Mouse (Mus musculus) kidney, adult 8-10 months (tissue): ENCODE data around the gene Bdkrb1.

Experiments used
- DNase-seq, 2 experiments: peaks; one replicate each; pipeline ENCODE4 v3.0.0; 2022

Bdkrb1 gene

DNA sequence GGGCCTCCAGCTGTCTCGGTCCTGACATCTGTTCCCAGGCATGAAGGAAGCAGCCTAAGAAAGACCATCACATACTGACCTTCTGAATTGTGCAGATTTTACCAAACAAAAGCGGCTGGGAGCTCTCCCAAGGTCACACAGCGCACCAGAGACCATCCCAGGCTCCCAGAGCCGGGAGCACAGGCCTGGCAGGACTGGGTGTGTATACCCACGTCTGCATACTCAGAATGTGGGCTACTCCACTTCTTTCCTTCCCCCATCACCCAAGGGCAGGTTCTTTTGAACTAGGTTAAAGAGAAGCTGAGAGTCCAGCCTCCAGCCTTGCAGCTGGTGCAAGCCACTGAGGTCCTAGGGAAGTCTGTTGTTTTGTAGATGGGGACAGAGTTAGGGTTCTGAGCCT lies 3.8 kb upstream of the Bdkrb1 start:
- DNase-seq, result no peak

DNA sequence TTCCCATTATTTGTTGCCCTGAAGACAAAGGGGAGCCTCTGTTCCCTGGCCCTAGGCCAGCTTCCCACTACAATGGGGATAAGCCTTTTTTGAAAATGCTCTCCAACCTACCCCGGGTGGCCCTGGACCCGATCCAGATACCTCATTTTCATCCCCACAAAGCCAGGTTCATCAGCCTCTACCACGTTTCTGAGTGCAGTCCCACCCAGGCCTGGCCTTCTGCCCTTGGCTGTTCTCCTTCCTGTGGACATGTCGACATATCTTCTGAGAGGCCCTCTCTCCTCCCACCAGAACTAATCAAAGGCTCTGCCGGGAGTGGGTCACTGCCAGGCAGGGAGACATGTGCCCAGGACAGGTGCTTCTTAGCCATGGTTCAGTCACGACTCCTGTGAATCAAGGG lies 1.3 kb upstream of the Bdkrb1 start:
- no peak for DNase-seq

DNA sequence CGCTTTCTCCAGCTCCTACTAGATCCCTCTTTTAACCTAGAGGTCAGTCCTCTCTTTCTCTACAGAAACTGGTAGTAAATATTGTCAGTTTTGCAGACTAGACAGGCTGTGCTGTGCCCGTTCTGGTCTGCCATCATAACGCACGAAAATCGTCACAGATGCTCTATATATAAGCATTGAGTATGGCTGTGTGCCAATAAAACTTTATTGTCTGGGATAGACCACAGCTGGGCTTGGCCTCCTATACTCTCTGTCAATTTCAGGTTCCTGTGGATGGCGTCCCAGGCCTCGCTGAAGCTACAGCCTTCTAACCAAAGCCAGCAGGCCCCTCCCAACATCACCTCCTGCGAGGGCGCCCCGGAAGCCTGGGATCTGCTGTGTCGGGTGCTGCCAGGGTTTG lies 1.0 kb downstream of the Bdkrb1 start:
- no peak for DNase-seq

DNA sequence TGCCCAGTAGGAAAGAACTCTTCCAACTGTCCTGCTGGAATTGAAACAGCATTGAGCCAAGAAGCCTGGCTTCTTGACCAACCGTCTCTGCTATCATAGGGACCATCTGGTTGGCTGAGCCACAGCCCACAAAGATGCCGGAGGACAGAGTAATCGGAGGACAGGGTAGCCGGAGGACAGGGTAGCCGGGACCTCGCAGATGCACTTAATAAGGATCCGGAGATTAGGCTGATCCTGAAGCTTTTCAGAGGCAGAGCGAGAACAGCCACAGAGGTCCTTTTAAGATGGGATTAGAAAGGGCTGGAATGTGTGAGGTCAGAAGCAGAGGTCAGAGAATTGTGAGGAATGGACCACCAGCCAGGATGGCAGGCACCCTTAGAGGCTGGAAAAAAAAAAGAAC lies 2.3 kb downstream of the Bdkrb1 start:
- no peak for DNase-seq

DNA sequence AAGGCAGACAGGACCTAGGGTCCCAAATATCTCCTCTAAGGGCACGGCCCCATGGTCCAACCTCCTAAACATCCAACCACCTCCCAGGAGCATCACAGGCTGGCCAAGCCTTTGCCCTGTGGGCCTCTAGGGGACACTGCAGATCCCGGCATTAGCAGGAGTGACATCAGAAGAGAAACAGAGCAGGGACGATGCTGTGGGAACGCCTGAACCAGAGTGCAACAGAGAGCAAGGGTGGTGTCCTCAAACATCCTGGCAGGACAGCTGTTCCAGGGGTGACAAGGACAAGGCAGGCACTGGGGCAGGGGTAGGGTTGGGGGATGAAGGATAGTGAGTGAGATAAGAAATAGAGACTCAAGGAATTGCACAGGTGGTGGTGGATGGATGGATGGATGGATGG lies 4.0 kb downstream of the Bdkrb1 start:
- DNase-seq, result no peak

DNA sequence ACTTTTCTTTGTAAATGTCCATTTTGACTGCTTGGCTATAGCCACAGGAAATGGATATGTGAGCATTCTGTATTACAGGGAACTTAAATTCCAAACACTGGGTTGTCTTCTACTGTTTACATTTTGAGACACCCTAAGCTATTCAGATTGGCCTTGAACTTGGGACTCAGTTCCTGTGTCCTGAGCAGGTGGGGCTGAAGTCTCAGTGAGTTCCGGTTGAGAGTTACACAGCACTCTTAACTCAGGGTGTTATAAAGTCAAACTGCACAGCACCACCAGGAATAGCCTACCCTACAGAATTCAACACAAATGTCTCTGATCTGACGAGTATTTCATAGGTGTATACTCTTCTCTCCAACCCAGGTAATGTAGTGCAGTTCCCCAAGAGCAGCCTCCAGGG lies 8.2 kb downstream of the Bdkrb1 start:
- DNase-seq, result no peak

DNA sequence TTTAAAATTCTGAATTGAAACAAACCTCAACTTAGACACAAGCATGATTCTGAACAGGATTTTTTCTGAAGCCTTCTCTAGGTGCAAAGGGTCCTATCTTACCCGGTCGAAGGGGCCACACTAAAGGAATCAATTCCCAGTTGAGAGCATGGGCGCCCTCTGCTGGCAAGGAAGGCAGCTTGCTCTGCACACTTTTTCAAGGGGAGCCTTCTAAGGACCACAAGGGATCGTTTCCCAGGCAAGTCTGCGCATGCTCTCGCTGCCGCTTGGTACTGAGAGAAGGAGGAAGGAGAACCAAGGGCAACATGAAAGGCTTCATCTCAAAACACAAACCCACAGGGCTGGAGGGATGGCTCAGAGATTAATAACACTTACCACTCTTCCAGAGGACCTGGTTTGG lies 8.9 kb downstream of the Bdkrb1 start:
- peak; percentile 9 to 33 for DNase-seq

DNA sequence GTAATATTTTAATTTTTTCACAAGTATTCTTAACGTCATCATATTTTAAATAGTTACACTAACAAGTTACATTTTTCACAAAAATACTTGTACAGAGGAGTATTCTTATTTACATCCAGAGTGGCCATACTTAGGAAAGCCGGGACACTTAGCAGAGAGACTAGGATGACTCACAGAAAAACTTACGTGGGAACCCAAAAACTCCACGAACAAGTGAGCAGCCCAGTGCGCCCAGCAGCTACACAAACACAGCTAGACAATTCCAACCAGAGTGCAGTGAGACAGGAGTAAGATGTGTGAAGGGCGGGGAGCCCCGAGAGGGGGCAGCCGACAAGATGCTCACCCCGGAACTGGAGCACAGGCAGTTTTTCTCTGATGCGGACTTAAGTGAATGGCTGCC lies 10.7 kb downstream of the Bdkrb1 start:
- no peak for DNase-seq

DNA sequence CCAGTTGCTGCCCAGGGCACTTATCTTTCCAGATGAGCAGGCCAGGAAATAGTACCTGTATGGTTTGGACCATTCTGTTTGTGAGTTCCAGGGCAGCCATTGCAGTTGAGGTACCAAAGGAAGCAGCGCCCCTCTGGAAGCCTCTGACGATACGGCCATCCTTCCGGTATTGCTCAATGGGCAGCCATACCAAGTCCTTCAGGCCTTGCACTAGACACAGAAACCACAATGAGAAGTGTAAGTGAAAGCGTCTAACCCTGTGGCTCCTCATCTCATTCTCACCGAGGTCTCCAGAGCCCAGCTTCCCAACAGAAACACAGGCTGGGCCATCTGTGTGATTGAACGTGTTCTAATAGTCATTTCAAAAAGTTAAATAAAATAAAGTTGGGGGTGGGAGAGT lies 19.2 kb downstream of the Bdkrb1 start:
- DNase-seq, result no peak

DNA sequence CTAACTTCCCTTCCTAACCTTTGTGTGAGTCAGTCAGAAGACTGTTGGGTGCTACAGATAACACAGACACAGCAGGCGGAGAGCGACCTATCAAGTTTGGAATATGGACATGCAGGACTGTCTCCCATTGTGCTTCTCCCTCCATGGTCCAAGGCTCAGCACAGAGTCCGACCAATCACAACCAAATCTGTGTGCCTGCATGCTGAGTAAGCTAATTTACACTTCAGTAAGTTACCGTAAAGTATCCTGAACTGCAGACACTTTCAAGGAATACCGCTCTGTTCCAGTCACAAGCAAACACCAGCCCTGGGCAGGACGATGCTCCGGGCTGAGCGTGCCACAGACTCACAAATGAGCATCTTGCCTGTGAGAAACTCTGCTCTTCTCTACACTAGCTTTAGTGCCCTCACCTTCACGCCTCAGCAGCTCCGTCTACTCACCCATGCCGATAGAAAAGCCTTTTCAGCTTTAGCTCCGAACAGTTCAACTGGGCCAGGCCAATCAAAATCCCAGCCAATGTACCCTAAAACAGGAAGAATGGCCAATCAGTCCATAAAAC lies 20.2 kb downstream of the Bdkrb1 start:
- DNase-seq, result no peak

DNA sequence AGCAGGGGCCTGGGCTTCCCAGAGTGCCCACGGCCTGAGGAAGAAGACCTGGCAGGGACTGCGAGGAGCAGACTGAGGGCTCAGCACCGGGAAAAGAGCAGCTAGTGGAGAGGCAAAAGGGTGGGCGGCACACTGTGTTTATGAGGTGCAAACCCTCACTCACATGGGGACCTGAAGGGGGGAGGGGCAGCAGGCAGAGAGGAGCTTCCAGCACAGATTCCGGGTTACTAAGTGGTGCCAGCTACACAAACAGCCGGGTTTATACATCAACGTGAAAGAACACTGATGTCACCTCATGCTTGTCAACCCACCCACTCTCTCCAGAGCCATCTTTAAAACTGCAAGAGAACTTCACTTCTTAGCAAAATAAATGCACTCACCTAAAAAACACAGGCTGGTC lies 22.9 kb downstream of the Bdkrb1 start:
- DNase-seq, result no peak

DNA sequence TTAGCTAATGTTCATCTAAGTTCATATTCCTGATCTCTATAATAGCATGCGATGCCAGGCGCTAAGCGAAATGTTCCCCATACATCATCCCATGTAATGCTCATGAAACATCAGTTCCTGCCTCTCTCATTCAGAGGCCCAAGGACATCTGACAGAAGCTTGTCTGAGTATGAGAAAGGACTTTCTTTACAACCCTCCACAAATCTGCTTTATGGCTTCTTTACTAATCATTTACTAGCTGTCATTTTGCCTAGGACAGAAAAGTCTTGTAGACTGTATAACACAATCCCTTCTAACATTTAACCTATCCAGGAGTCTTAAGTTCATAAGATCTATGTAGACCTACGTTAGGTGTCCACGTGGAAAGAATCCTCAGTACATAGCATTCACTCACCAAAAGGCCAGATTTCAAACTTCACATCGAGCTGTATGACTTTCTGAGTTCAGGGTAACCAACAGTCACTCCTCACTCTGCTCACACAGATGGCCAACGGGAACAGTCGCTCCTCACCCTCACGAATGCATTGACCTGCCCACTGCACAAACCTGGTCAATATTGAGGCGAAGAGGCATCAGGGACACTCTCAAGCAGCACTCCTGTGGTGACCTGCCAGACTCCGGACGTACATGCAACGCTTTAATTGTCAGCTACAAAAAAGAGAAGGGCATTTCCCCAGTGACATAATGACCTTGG lies 31.6 kb downstream of the Bdkrb1 start:
- DNase-seq, result no peak

DNA sequence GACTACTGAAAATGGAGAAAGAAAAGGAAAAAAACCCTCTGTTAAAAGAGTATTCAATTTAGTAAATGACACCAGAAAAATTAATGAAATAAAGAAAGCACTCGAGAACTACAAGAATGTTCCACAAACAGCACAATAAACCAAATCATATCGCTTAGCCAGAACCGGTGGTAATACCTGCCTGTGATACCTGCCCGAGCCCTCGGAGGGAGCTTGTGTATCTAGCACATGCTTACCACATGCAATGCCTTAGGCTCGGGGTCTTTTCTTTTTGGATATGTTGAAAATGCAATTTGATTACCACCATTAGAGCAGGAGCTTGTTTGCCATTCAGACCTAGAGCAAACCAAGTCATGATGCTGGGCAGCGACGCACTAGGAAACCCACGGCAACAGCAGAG lies 33.7 kb downstream of the Bdkrb1 start:
- no peak for DNase-seq

DNA sequence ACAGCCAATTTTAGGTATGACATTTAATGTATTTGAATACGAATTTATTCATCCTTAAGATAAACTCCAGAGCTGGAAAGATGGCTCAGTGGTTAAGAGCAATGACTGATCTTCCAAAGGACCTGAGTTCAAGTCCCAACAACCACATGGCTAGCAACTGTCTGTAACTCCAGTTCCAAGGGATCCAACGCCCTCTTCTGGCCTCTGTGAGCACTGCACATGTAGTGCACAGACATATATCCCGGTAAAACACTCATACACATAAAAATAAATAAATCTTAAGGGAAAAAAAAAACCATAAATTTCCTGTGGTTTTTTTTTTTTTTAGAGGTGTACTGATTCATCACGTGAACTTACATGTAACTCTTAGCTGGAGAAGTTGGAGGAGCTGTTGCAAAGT lies 34.7 kb downstream of the Bdkrb1 start:
- no peak for DNase-seq

DNA sequence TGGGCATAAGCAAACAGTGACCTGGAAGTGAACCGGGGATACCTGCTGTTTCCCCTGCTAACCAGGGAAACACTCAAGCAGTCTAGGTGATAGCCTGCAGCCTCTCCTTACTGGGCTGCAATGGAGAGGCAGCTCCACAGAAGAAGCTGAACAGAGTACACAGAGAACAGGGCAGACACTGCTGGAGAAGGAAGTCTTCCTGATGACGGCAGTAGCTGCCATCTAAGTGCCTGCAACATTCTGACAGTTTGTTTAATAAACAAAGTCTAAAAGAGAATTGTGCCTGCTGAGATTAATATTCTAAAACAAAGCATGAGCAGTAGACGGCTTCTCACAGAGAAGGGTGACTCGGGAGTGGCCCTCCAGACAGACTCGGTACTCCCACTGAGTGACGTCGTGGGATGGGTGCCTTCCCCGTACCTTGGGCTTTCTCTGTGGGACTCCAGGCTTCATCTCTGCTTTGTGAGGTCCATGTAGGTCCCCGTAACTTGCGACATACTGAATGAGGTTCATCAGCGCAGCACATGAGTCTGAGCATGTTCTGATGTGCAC lies 40.0 kb downstream of the Bdkrb1 start:
- no peak for DNase-seq
